Mouse (Mus musculus) spleen, adult 2 months (tissue): Measurements from ENCODE around the gene Catsperz.

Experiments used
- CTCF ChIP-seq: fragments of 200-500 bp; IDR thresholded peaks from 2 replicates; pipeline ENCODE4 v1.5.1; 2011; ENCODE audit warnings: mild to moderate bottlenecking, inconsistent platforms; ENCODE audit not compliant: insufficient read depth, insufficient read length, insufficient replicate concordance; ENCODE audit errors: extremely low read depth
- POLR2A ChIP-seq: fragments of 200-500 bp; IDR thresholded peaks from 2 replicates; pipeline ENCODE4 v1.6.1; 2011; ENCODE audit warnings: low read depth, low read length, inconsistent platforms

DNA sequence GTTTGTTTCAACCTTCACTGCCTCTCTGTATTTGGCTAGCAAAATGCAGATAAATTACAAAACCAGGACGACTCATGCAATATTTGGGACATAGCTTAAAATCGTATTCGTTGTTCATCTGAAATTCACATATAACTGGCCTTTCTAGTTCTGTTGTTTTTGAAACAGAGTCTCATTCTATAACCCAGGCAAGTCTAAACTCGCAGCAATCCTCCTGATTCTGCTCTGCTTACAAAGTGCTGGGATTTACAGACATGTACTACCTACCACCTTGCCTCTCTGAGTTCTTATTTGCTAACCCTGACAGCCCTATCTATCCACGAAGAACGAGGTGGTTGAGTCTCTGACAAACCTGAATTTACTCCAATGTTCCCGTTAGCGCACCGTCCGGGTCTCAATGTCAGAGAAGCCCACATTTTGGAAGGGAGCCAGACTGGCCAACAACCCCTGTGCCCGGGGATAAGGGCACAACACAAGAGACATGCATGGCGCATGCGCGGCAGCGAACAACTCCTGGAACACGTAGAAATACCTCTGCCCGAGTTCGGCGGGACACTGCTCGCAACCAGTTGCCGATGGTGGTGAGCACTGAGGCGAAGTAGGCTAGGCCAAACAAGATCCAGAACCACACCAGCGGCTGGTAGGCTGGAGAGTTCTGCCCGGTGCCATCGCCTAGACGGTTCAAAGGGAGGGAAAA lies 1.5 kb upstream of the Catsperz start:
- TF ChIP-seq CTCF (no peak), POLR2A (no peak)
